Mouse (Mus musculus) liver, postnatal 0 days (tissue): ENCODE measurements around the gene Dact1.

Experiments
- CTCF ChIP-seq: sonication (generic); IDR thresholded peaks from 2 replicates; pipeline ENCODE4 v1.5.1; 2016; ENCODE audit warnings: antibody characterized with exemption, low read depth
- EP300 ChIP-seq: IDR thresholded peaks from 2 replicates; pipeline ENCODE4 v1.6.1; 2016; ENCODE audit warnings: antibody characterized with exemption, low read depth, mild to moderate bottlenecking

DNA sequence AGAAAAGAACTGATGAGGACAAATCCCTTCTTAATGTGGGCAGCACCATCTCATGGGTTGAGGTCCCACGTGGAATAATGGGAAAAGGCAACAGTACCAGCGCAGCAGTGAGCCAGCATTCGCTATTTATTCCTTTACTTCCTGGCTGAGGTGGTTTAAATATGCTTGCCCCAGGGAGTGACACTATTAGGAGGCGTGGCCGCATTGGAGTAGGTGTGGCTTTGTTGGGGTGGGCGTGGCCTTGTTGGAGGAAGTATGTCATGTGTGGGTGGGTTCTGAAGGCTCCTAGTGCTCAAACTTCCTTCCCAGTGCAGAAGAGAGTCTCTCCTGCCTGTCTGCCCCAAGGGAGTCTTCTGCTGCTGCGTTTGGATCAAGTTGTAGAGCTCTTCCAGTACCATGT lies 51.9 kb downstream of the Dact1 start:
- TF ChIP-seq CTCF (no peak), EP300 (no peak)
